Mouse (Mus musculus): Measurements from ENCODE around the gene Acap2. TPM values are rescaled to one million over a fixed set of nuclear protein-coding genes. Genes with fewer than 3 reads are reported as not detected.

Acap2 gene
- total and polyA plus RNA-seq, 3 experiments: 5.4 to 52.9 (median 35.8) TPM

DNA sequence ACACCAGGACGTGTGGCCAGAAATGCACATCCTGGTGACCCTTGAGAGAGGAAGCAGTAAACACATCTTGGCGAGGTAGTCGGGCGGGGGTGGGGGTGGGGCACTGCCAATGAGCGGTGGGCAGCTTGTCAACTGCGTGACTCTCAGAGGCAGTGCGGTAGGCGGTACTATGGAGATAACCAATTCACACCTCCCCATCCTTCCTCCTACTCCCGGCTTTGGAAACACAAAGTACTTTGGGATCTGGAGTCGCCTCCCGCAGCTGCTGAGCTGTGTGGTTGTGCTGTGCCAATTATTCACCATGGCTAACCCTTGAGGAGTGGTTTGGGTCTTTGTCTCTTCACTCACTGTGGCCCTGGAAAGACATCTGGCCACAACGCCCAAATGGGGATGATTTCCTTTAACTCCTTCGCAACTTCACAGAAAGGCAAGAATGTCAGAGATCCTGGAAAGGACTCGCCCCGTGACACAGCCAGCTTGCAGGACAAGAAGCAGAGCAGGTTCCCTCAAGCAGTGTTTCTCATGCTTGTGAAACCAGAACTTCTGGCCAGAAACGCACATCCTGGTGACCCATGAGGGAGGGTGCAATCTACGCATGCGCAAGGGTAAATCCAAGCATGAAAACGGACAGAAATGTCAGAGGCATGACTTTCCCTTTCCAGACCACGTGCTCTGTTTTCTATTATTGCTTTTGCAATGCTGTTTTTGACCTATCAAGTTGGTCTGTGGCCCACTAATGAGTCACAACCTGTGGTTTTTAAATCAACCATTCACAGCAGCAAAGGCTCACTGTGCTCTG lies 32.7 kb upstream of the Acap2 start:
- Histone ChIP-seq H3K36me3 (replicated peaks) (no peaks in the 10 kb centered on the region), H3K4me1 (ENCODE audit: insufficient read depth, low read depth, low read length) (no peaks in the 10 kb centered on the region), H3K4me3 (ENCODE audit: low read depth, low read length) (no peak overlapping the region), H3K9me3 (replicated peaks) (no peaks in the 10 kb centered on the region), H3K27me3 (ENCODE audit: insufficient read depth, low read length) (peaks cover 9% of the 10 kb centered on the region)
- no peak for ATAC-seq (ENCODE audit: extremely low read depth, insufficient number of reproducible peaks, low FRiP score, poor library complexity, severe bottlenecking)
- no peak for DNase-seq (ENCODE audit: low spot score)
- no peak for TF ChIP-seq CTCF (IDR thresholded peaks at IDR 0.05; ENCODE audit: low read depth, low read length)
- TF ChIP-seq GATA2 (IDR thresholded peaks at IDR 0.05; ENCODE audit: borderline replicate concordance, low read depth, low read length): no peak

DNA sequence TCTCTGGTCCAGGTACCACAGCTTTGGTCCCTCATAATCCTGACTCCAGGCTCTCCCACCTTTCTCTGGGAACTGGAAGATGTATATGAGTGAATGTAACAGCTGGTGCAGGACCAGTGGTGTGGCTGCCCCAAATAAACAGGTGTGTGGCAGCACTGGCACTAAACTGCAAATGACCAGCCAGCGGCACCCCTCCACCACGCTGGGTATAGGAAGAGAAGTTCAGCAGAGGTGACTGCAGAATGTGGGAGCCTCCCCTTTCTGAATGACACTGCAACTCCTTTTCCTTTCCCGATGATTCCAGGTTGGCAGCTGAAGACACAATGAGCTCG lies 32.1 kb upstream of the Acap2 start:
- H3K36me3 ChIP-seq (replicated peaks): no peaks in the 10 kb centered on the region
- ATAC-seq (ENCODE audit: extremely low read depth, insufficient number of reproducible peaks, low FRiP score, poor library complexity, severe bottlenecking) (no peak), DNase-seq (ENCODE audit: low spot score) (no peak)
- TF ChIP-seq TAL1 (conservative IDR thresholded peaks at IDR 0.05; ENCODE audit: low read depth, low read length): no peak
- TF ChIP-seq CTCF (IDR thresholded peaks at IDR 0.05; ENCODE audit: low read depth, low read length): no peak
- no peak for TF ChIP-seq GATA2 (IDR thresholded peaks at IDR 0.05; ENCODE audit: borderline replicate concordance, low read depth, low read length)
- no peak for TF ChIP-seq POLR2AphosphoS5 (IDR thresholded peaks at IDR 0.05; ENCODE audit: insufficient replicate concordance, low read depth, low read length)
- TF ChIP-seq GATA1 (IDR thresholded peaks at IDR 0.05; ENCODE audit: borderline replicate concordance, low read length): no peak
- peaks cover 11% of the 10 kb centered on the region for H3K27me3 ChIP-seq (ENCODE audit: insufficient read depth, low read length)
- H3K4me1 ChIP-seq (ENCODE audit: insufficient read depth, low read depth, low read length): no peaks in the 10 kb centered on the region
- H3K4me3 ChIP-seq (ENCODE audit: low read depth, low read length): no peak overlapping the region
- H3K9me3 ChIP-seq (replicated peaks): no peaks in the 10 kb centered on the region

- H3K27me3 ChIP-seq (ENCODE audit: insufficient read depth, low read length): peaks cover 12% of the 10 kb centered on the region
- H3K36me3 ChIP-seq (replicated peaks): no peaks in the 10 kb centered on the region
- no peak for ATAC-seq (ENCODE audit: extremely low read depth, insufficient number of reproducible peaks, low FRiP score, poor library complexity, severe bottlenecking)
- no peaks in the 10 kb centered on the region for H3K9me3 ChIP-seq (replicated peaks)
- H3K4me3 ChIP-seq (ENCODE audit: low read depth, low read length): no peak overlapping the region
- TF ChIP-seq CTCF (IDR thresholded peaks at IDR 0.05; ENCODE audit: low read depth, low read length) (no peak), TAL1 (conservative IDR thresholded peaks at IDR 0.05; ENCODE audit: low read depth, low read length) (no peak), POLR2AphosphoS5 (IDR thresholded peaks at IDR 0.05; ENCODE audit: insufficient replicate concordance, low read depth, low read length) (no peak), GATA1 (IDR thresholded peaks at IDR 0.05; ENCODE audit: borderline replicate concordance, low read length) (no peak), GATA2 (IDR thresholded peaks at IDR 0.05; ENCODE audit: borderline replicate concordance, low read depth, low read length) (no peak)
- H3K4me1 ChIP-seq (ENCODE audit: insufficient read depth, low read depth, low read length): no peaks in the 10 kb centered on the region
- DNase-seq (ENCODE audit: low spot score): no peak
These were observed 31.6 kb upstream of the Acap2 start for GRCm38 (mm10) chr16:31232491-31233166.

DNA sequence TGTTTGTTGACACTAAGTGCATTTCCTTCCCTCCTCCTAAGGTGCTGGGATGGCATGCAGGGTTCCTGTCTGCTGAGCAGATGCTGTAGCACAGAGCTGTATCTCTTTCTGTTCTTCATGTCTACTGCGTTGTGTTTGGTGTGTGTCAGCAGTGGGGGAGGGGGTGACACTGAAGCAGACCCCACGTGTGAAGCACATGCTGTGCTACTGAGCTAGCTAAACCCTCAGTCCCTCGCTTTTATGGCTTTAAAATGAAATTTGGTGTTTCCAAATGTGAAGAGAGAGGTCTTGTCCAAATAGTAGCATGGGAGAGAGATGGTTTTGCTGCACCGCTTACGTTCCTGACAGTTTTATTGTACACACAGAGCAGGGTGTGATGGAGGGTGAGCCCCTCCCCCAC lies 30.5 kb upstream of the Acap2 start:
- no peaks in the 10 kb centered on the region for H3K4me1 ChIP-seq (ENCODE audit: insufficient read depth, low read depth, low read length)
- ATAC-seq (ENCODE audit: extremely low read depth, insufficient number of reproducible peaks, low FRiP score, poor library complexity, severe bottlenecking) (no peak), DNase-seq (ENCODE audit: low spot score) (no peak)
- TF ChIP-seq TAL1 (conservative IDR thresholded peaks at IDR 0.05; ENCODE audit: low read depth, low read length) (no peak), POLR2AphosphoS5 (IDR thresholded peaks at IDR 0.05; ENCODE audit: insufficient replicate concordance, low read depth, low read length) (no peak), GATA2 (IDR thresholded peaks at IDR 0.05; ENCODE audit: borderline replicate concordance, low read depth, low read length) (no peak), GATA1 (IDR thresholded peaks at IDR 0.05; ENCODE audit: borderline replicate concordance, low read length) (no peak), CTCF (IDR thresholded peaks at IDR 0.05; ENCODE audit: low read depth, low read length) (no peak)
- H3K9me3 ChIP-seq (replicated peaks): no peaks in the 10 kb centered on the region
- no peaks in the 10 kb centered on the region for H3K36me3 ChIP-seq (replicated peaks)
- no peak overlapping the region for H3K4me3 ChIP-seq (ENCODE audit: low read depth, low read length)
- H3K27me3 ChIP-seq (ENCODE audit: insufficient read depth, low read length): peaks cover 12% of the 10 kb centered on the region

GRCm38 (mm10) chr16:31227746-31228145 lies 26.7 kb upstream of the Acap2 start:
- ATAC-seq (ENCODE audit: extremely low read depth, insufficient number of reproducible peaks, low FRiP score, poor library complexity, severe bottlenecking): no peak
- Histone ChIP-seq H3K36me3 (replicated peaks) (no peaks in the 10 kb centered on the region), H3K9me3 (replicated peaks) (no peaks in the 10 kb centered on the region), H3K4me1 (ENCODE audit: insufficient read depth, low read depth, low read length) (no peaks in the 10 kb centered on the region), H3K27me3 (ENCODE audit: insufficient read depth, low read length) (peaks cover 9% of the 10 kb centered on the region), H3K4me3 (ENCODE audit: low read depth, low read length) (no peak overlapping the region)
- TF ChIP-seq CTCF (IDR thresholded peaks at IDR 0.05; ENCODE audit: low read depth, low read length) (no peak), POLR2AphosphoS5 (IDR thresholded peaks at IDR 0.05; ENCODE audit: insufficient replicate concordance, low read depth, low read length) (no peak), TAL1 (conservative IDR thresholded peaks at IDR 0.05; ENCODE audit: low read depth, low read length) (no peak), GATA1 (IDR thresholded peaks at IDR 0.05; ENCODE audit: borderline replicate concordance, low read length) (no peak)
- no peak for DNase-seq (ENCODE audit: low spot score)

- peaks cover 12% of the 10 kb centered on the region for H3K9me3 ChIP-seq (replicated peaks)
- no peak overlapping the region for H3K4me3 ChIP-seq (ENCODE audit: low read depth, low read length)
- no peaks in the 10 kb centered on the region for H3K36me3 ChIP-seq (replicated peaks)
- H3K27me3 ChIP-seq (ENCODE audit: insufficient read depth, low read length): peaks cover 30% of the 10 kb centered on the region
- H3K4me1 ChIP-seq (ENCODE audit: insufficient read depth, low read depth, low read length): no peaks in the 10 kb centered on the region
- TF ChIP-seq GATA1 (IDR thresholded peaks at IDR 0.05; ENCODE audit: borderline replicate concordance, low read length) (no peak), CTCF (IDR thresholded peaks at IDR 0.05; ENCODE audit: low read depth, low read length) (no peak), TAL1 (conservative IDR thresholded peaks at IDR 0.05; ENCODE audit: low read depth, low read length) (no peak), POLR2AphosphoS5 (IDR thresholded peaks at IDR 0.05; ENCODE audit: insufficient replicate concordance, low read depth, low read length) (no peak), GATA2 (IDR thresholded peaks at IDR 0.05; ENCODE audit: borderline replicate concordance, low read depth, low read length) (no peak)
- DNase-seq (ENCODE audit: low spot score) (no peak), ATAC-seq (ENCODE audit: extremely low read depth, insufficient number of reproducible peaks, low FRiP score, poor library complexity, severe bottlenecking) (no peak)
These were observed 14.2 kb upstream of the Acap2 start for GRCm38 (mm10) chr16:31215271-31215670.

Data from G1E (cell line).